Mouse (Mus musculus) kidney, postnatal 14 days (tissue): ENCODE measurements around the gene Plekhg5.

ENCODE experiments used
- DNase-seq: peaks from one replicate; pipeline ENCODE4 v3.0.0; 2022; ENCODE audit warnings: mixed read lengths

The Plekhg5 gene

GRCm38 (mm10) chr4:152070494-152071396, 1.6 kb upstream of the Plekhg5 start:
- DNase-seq = no peak

- no peak for DNase-seq
These were observed 357 bp downstream of the Plekhg5 start for GRCm38 (mm10) chr4:152072655-152073054.

- no peak for DNase-seq
These were observed 1.4 kb downstream of the Plekhg5 start for GRCm38 (mm10) chr4:152073715-152074114.

GRCm38 (mm10) chr4:152074548-152074947, 2.2 kb downstream of the Plekhg5 start:
- DNase-seq = no peak

GRCm38 (mm10) chr4:152077191-152077590, 4.9 kb downstream of the Plekhg5 start:
- DNase-seq = no peak

GRCm38 (mm10) chr4:152078105-152078530, 5.8 kb downstream of the Plekhg5 start:
- DNase-seq = no peak

- no peak for DNase-seq
These were observed 7.0 kb downstream of the Plekhg5 start for GRCm38 (mm10) chr4:152079261-152079660.

- no peak for DNase-seq
These were observed 7.6 kb downstream of the Plekhg5 start for GRCm38 (mm10) chr4:152079931-152080330.

GRCm38 (mm10) chr4:152083611-152084220, 11.4 kb downstream of the Plekhg5 start:
- DNase-seq = no peak

- DNase-seq = no peak
These were observed 12.3 kb downstream of the Plekhg5 start for GRCm38 (mm10) chr4:152084616-152085015.

GRCm38 (mm10) chr4:152086505-152087210, 14.4 kb downstream of the Plekhg5 start:
- DNase-seq = peak; percentile 86

GRCm38 (mm10) chr4:152087211-152088081, 15.1 kb downstream of the Plekhg5 start:
- DNase-seq = no peak

- DNase-seq = peak; percentile 58
These were observed 15.8 kb downstream of the Plekhg5 start for GRCm38 (mm10) chr4:152088133-152088532.

- DNase-seq = no peak
These were observed 16.3 kb downstream of the Plekhg5 start for GRCm38 (mm10) chr4:152088556-152089120.

GRCm38 (mm10) chr4:152090191-152090590, 17.9 kb downstream of the Plekhg5 start:
- no peak for DNase-seq

- DNase-seq = no peak
These were observed 20.5 kb downstream of the Plekhg5 start for GRCm38 (mm10) chr4:152092751-152093293.

GRCm38 (mm10) chr4:152094233-152094632, 21.9 kb downstream of the Plekhg5 start:
- DNase-seq = no peak

GRCm38 (mm10) chr4:152095937-152096910, 23.9 kb downstream of the Plekhg5 start:
- peak; percentile 87 for DNase-seq

GRCm38 (mm10) chr4:152096927-152097326, 24.6 kb downstream of the Plekhg5 start:
- DNase-seq = peak; percentile 58
